9 mouse cellular contexts compared by ENCODE assay signal in the genomic region with DNA sequence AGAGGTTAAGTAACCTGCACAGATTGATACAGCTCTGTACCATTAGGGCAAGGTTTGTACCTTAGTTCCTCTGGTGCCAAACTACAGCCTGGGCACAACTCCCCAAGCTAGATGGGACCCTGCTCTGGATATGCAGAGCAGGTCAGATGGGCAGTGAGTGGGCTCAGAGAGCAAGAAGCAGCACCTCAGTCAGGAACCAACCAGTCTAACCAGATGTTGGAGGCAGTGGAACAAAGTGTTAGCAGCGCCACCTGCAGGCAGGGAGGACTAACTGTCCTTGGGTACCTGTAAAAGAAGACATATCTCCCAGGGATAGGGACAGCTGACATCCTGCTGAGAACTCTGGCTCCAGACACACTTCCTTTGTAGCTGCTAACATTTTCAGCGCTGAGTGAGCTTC.
DNase-seq lines count a peak whose midpoint lies in the region; ATAC-seq and TF ChIP-seq lines count a peak whose summit lies in the region.
"Had no signal": no experiment of that assay in that cellular context is flagged by ENCODE, and none has a peak within 500 bp of the region (broad histone marks: within the 10 kb centered on the region; RNA-seq: fewer than 3 reads in every experiment).

No protein-coding gene starts in this region.

- no peak overlapping the region for H3K4me2 ChIP-seq in liver, postnatal 0 days (ENCODE audit: low read depth, low read length)

- TF ChIP-seq EP300 in liver, postnatal 0 days (IDR thresholded peaks at IDR 0.05; ENCODE audit: low read depth) = no peak

- no peak for DNase-seq in left cerebral cortex, adult 2 months (ENCODE audit: extremely low spot score in 1 of 2, low spot score in 2 of 2)
- DNase-seq in left cerebral cortex, adult 11 months (ENCODE audit: low spot score) = no peak
- peak; percentile 76 for DNase-seq in T-cell, adult 2 months (ENCODE audit: low spot score)
- peak; percentile 78 for DNase-seq in liver, postnatal 0 days
- peak; percentile 62 for DNase-seq in testis, postnatal 14 days (ENCODE audit: low spot score)
- no peak for DNase-seq in kidney, adult 18-20 months
- no peak for DNase-seq in left cerebral cortex, adult 9 months (ENCODE audit: low spot score in 2 of 2)

- intact Hi-C loops in left cerebral cortex, adult 2 months (cut with DNase I) = loop anchor here (5.0 kb wide), 1 partner anchor 890 kb away; no protein-coding TSS in a partner anchor

- no peaks in the 10 kb centered on the region for H3K9me3 ChIP-seq in liver, postnatal 0 days (ENCODE audit: low read length)

- peaks cover 14% of the 10 kb centered on the region for H3K4me1 ChIP-seq in liver, postnatal 0 days (ENCODE audit: insufficient read depth)

- H3K27ac ChIP-seq in left cerebral cortex, adult 2 months = no peak overlapping the region
- no peak overlapping the region for H3K27ac ChIP-seq in liver, postnatal 0 days (ENCODE audit: low read depth)

- 35% methylated on average over 2 of the region's 2 CpGs for WGBS in liver, postnatal 0 days (ENCODE audit: insufficient replicate concordance)

- H3K36me3 ChIP-seq in liver, postnatal 0 days (replicated peaks; ENCODE audit: insufficient read depth, low read length) = no peaks in the 10 kb centered on the region

- H3K9ac ChIP-seq in liver, postnatal 0 days (replicated peaks) = no peak overlapping the region

- H3K27me3 ChIP-seq in liver, postnatal 0 days (ENCODE audit: insufficient read depth, low read length) = no peaks in the 10 kb centered on the region

- no peak for ATAC-seq in liver, postnatal 0 days
- ATAC-seq in inflammation-experienced regulatory T-cells, adult 6 months = no peak

- peak; percentile 41 for TF ChIP-seq CTCF in left cerebral cortex, adult 2 months (IDR thresholded peaks at IDR 0.05)
- peak; percentile 76 for TF ChIP-seq CTCF in liver, postnatal 0 days (IDR thresholded peaks at IDR 0.05; ENCODE audit: low read depth)

- H3K4me3 ChIP-seq in left cerebral cortex, adult 2 months = no peak overlapping the region
- no peak overlapping the region for H3K4me3 ChIP-seq in liver, postnatal 0 days (ENCODE audit: low read depth, low read length)
- H3K4me3 ChIP-seq: megakaryocyte, embryonic 14.5 days had no signal

Comparison
In these comparisons a context has a peak if more than half of its experiments do, and no peak if none do; other contexts are left out.
1. DNase-seq: peak in T-cell, adult 2 months (single experiment), liver, postnatal 0 days (single experiment) and testis, postnatal 14 days (single experiment); none in left cerebral cortex, adult 2 months (0 of 2), left cerebral cortex, adult 11 months (single experiment), kidney, adult 18-20 months (single experiment) and left cerebral cortex, adult 9 months (0 of 2).